Mouse (Mus musculus) myocyte (in vitro differentiated cells): Measurements from ENCODE around the gene Pck1. TPM values are rescaled to one million over a fixed set of nuclear protein-coding genes. Genes with fewer than 3 reads are reported as not detected.

ENCODE experiments used
- H3K27me3 ChIP-seq: one replicate; pipeline ENCODE4 v1.6.1; 2011; ENCODE audit not compliant: control insufficient read depth, insufficient read depth, insufficient read length
- H3K36me3 ChIP-seq: one replicate; pipeline ENCODE4 v1.6.1; 2011; ENCODE audit not compliant: control insufficient read depth, insufficient read depth
- H3K4me2 ChIP-seq: one replicate; pipeline ENCODE4 v1.6.1; 2011; ENCODE audit warnings: low read depth, control low read depth
- H3K4me3 ChIP-seq: one replicate; pipeline ENCODE4 v1.5.1; 2011; ENCODE audit warnings: mild to moderate bottlenecking, control low read depth, moderate library complexity
- H3K79me2 ChIP-seq: one replicate; pipeline ENCODE4 v1.6.1; 2011; ENCODE audit not compliant: control insufficient read depth, insufficient read depth
- H3ac ChIP-seq: one replicate; pipeline ENCODE4 v1.6.1; 2011; ENCODE audit not compliant: control insufficient read depth, insufficient read length
- CEBPB ChIP-seq: IDR thresholded peaks from 2 replicates; pipeline ENCODE4 v1.6.1; 2011; ENCODE audit warnings: mild to moderate bottlenecking, moderate library complexity; ENCODE audit not compliant: poor library complexity, insufficient read depth, severe bottlenecking
- E2F4 ChIP-seq: IDR thresholded peaks from one replicate; pipeline ENCODE4 v1.6.1; 2011; ENCODE audit warnings: mild to moderate bottlenecking, control low read depth, moderate library complexity; ENCODE audit not compliant: insufficient read depth
- MAX ChIP-seq: IDR thresholded peaks from one replicate; pipeline ENCODE4 v1.6.1; 2011; ENCODE audit warnings: low read depth, mild to moderate bottlenecking, control low read depth
- MYOD1 ChIP-seq, 3 experiments: IDR thresholded peaks; one replicate each; pipeline ENCODE4 v1.6.1; 2011; ENCODE audit warnings: control low read depth in 2 of 3, low read depth in 2 of 3, mild to moderate bottlenecking in 2 of 3, moderate library complexity in 1 of 3; ENCODE audit not compliant: insufficient read length in 2 of 3, control insufficient read depth in 1 of 3
- MYOG ChIP-seq, 3 experiments: IDR thresholded peaks; one replicate each; pipeline ENCODE4 v1.6.1; 2011; ENCODE audit warnings: control low read depth in 2 of 3, low read depth in 2 of 3, mild to moderate bottlenecking in 2 of 3; ENCODE audit not compliant: insufficient read length in 2 of 3, control insufficient read depth in 1 of 3, insufficient read depth in 1 of 3
- POLR2A ChIP-seq: IDR thresholded peaks from one replicate; pipeline ENCODE4 v1.6.1; 2011; ENCODE audit warnings: low read depth, mild to moderate bottlenecking, control low read depth, moderate library complexity; ENCODE audit not compliant: insufficient read length
- POLR2AphosphoS2 ChIP-seq: IDR thresholded peaks from one replicate; pipeline ENCODE4 v1.6.1; 2011; ENCODE audit warnings: low read depth, control low read depth; ENCODE audit not compliant: insufficient read length
- REST ChIP-seq: IDR thresholded peaks from one replicate; pipeline ENCODE4 v1.6.1; 2011; ENCODE audit warnings: mild to moderate bottlenecking, control low read depth, moderate library complexity; ENCODE audit not compliant: insufficient read depth, insufficient read length
- SRF ChIP-seq: IDR thresholded peaks from one replicate; pipeline ENCODE4 v1.6.1; 2011; ENCODE audit warnings: low read depth; ENCODE audit not compliant: control insufficient read depth, insufficient read length
- TCF12 ChIP-seq: IDR thresholded peaks from one replicate; pipeline ENCODE4 v1.6.1; 2011; ENCODE audit warnings: mild to moderate bottlenecking, control low read depth; ENCODE audit not compliant: poor library complexity, insufficient read depth, severe bottlenecking
- TCF3 ChIP-seq: IDR thresholded peaks from one replicate; pipeline ENCODE4 v1.6.1; 2011; ENCODE audit warnings: low read depth, control low read depth; ENCODE audit not compliant: insufficient read length
- USF1 ChIP-seq: IDR thresholded peaks from one replicate; pipeline ENCODE4 v1.6.1; 2011; ENCODE audit warnings: low read depth, mild to moderate bottlenecking, control low read depth, moderate library complexity
- polyA plus RNA-seq: library from polyadenylated mRNA; unstranded; fragments of >200 nt; fragmentation: generic; extraction: Trizol; gene quantifications from one replicate; pipeline ENCODE4 v1.2.1, GENCODE M21; 2012; ENCODE audit warnings: missing spikeins

Gene Pck1
- polyA plus RNA-seq, 1 experiment, result not detected

DNA sequence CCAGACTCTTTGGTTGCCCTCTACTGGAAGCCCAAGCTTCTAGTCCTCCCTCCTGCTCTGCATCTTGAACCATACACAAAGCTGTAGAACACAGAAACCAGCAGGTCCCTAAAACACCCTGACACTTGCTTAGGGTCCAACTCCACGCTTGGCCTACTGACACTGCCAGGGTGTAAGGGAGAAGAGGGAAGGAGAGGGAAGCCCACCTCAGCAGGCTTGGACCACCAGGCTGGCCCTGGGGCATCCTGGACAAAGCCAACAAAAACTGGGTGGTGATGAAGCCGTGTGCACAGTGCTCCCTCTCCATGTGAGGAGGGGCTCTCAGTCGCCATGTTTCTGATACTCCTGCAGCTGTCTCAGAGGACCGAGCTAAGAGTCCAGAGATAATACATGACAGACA is 27.2 kb downstream of the Pck1 start:
- TF ChIP-seq MYOG (IDR thresholded peaks at IDR 0.05; ENCODE audit: control insufficient read depth in 1 of 3, insufficient read depth in 1 of 3, insufficient read length in 2 of 3, low read depth in 2 of 3), result no peak
- TF ChIP-seq POLR2A, result no peak
- no peak for TF ChIP-seq MYOD1 (IDR thresholded peaks at IDR 0.05; ENCODE audit: control insufficient read depth in 1 of 3, insufficient read length in 2 of 3, low read depth in 2 of 3)
- no peak for TF ChIP-seq MAX
- TF ChIP-seq TCF12, result no peak
- TF ChIP-seq USF1, result no peak
- TF ChIP-seq E2F4, result no peak
- TF ChIP-seq REST, result no peak
- TF ChIP-seq CEBPB, result no peak
- TF ChIP-seq POLR2AphosphoS2, result no peak
- TF ChIP-seq SRF, result no peak
- TF ChIP-seq TCF3, result no peak
- no peaks in the 10 kb centered on the region for H3K79me2 ChIP-seq
- no peak overlapping the region for H3K4me2 ChIP-seq
- no peak overlapping the region for H3ac ChIP-seq
- H3K36me3 ChIP-seq, result no peaks in the 10 kb centered on the region
- H3K4me3 ChIP-seq, result no peak overlapping the region
- H3K27me3 ChIP-seq, result peaks cover 62% of the 10 kb centered on the region

DNA sequence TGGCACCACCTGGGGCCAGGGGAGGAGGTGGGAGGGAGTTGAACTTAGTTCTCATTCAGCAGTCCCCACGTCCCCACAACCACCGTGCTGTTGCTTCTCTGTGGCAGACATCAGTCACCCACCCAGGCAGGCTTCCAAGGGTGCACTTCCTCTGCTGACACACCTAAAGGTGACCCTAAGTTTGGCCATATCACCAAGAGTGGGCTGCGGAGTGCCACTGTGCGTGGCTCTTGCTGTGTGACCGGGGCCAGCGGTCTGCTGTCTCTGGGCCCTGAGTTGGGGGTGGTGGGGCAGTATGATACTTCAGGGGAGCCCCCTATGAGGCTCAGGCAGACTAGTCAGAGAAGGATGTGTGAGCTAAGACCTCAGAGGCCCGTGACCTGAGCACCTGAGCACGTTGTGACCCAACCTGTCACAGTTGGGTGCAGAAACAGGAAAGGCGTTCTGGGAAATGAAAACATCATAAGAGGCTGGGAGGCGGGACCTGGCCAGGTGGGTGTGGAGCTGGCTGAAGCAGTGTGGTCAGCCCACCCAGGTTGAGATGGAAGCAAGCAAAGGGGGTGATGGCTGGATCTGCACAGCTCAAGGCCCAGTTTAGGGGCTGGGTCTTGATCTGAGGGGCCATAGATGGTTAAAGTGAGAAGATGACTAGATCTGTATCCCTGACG is 28.0 kb downstream of the Pck1 start:
- no peak overlapping the region for H3K4me3 ChIP-seq
- no peak for TF ChIP-seq REST
- TF ChIP-seq MYOG (IDR thresholded peaks at IDR 0.05; ENCODE audit: control insufficient read depth in 1 of 3, insufficient read depth in 1 of 3, insufficient read length in 2 of 3, low read depth in 2 of 3), result no peak
- TF ChIP-seq TCF3, result no peak
- no peak for TF ChIP-seq E2F4
- TF ChIP-seq POLR2AphosphoS2, result no peak
- TF ChIP-seq MYOD1 (IDR thresholded peaks at IDR 0.05; ENCODE audit: control insufficient read depth in 1 of 3, insufficient read length in 2 of 3, low read depth in 2 of 3), result no peak
- no peak for TF ChIP-seq MAX
- no peak overlapping the region for H3K4me2 ChIP-seq
- no peaks in the 10 kb centered on the region for H3K36me3 ChIP-seq
- H3K79me2 ChIP-seq, result no peaks in the 10 kb centered on the region
- no peak overlapping the region for H3ac ChIP-seq
- peaks cover 62% of the 10 kb centered on the region for H3K27me3 ChIP-seq

DNA sequence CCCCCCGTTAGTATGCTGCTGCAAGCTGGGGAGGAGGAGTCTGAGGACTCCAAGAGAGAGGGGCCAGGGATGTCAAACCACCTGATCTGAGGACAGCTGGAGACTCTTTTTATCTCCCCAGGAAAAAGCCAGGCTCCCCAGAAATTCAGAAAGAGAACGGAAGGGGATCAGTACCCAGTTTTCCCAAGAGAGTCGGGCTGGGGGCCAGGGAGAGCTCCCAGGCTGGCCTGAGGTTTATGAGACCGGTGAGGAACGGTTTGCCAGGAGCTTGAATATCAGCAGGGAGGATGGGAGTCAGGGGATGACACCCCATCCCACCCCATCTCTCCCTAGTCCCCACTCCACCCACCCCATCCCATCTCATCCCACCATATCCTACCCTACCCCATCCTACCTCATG is 28.6 kb downstream of the Pck1 start:
- no peak overlapping the region for H3K4me2 ChIP-seq
- H3K36me3 ChIP-seq, result no peaks in the 10 kb centered on the region
- H3K27me3 ChIP-seq, result peaks cover 62% of the 10 kb centered on the region
- no peak overlapping the region for H3ac ChIP-seq
- TF ChIP-seq REST (no peak), TCF3 (no peak), POLR2A (no peak), SRF (no peak), USF1 (no peak), POLR2AphosphoS2 (no peak), E2F4 (no peak), MYOD1 (IDR thresholded peaks at IDR 0.05; ENCODE audit: control insufficient read depth in 1 of 3, insufficient read length in 2 of 3, low read depth in 2 of 3) (no peak), MAX (no peak), MYOG (IDR thresholded peaks at IDR 0.05; ENCODE audit: control insufficient read depth in 1 of 3, insufficient read depth in 1 of 3, insufficient read length in 2 of 3, low read depth in 2 of 3) (no peak), TCF12 (no peak), CEBPB (no peak)
- no peak overlapping the region for H3K4me3 ChIP-seq
- no peaks in the 10 kb centered on the region for H3K79me2 ChIP-seq

DNA sequence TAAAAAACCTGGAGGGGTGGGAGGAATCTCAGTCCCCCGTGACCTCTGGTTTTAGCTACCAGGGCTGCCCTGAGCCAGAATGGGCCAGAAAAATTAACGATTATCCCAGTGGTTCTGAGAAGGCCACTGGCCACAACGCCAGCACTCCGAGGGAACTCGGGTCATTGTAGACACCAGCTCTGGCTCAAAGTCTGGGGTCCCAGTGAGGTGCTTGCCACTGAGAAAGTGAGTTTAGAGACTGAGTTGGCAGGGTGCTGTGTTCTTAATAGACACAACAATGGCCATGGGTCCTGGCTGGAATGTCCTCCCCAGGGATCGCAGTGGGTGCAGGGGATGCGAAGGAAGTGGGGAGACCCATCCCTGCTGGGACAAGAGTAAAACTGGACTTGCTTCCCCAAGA is 29.1 kb downstream of the Pck1 start:
- TF ChIP-seq POLR2A (no peak), MYOD1 (IDR thresholded peaks at IDR 0.05; ENCODE audit: control insufficient read depth in 1 of 3, insufficient read length in 2 of 3, low read depth in 2 of 3) (no peak), TCF12 (no peak), MAX (no peak), E2F4 (no peak), USF1 (no peak), MYOG (IDR thresholded peaks at IDR 0.05; ENCODE audit: control insufficient read depth in 1 of 3, insufficient read depth in 1 of 3, insufficient read length in 2 of 3, low read depth in 2 of 3) (no peak), TCF3 (no peak), CEBPB (no peak), REST (no peak), SRF (no peak), POLR2AphosphoS2 (no peak)
- Histone ChIP-seq H3ac (no peak overlapping the region), H3K4me2 (no peak overlapping the region), H3K79me2 (no peaks in the 10 kb centered on the region), H3K27me3 (peaks cover 59% of the 10 kb centered on the region), H3K36me3 (no peaks in the 10 kb centered on the region), H3K4me3 (no peak overlapping the region)
